Mouse (Mus musculus) T-helper 2 cell (primary cell): ENCODE data around the gene Ropn1l.

Experiments used
- in situ Hi-C: fragments of 300-600 bp; cut with MboI, MseI; formaldehyde crosslinking; loops from one replicate; pipeline ENCODE4 v1.15.1; 2025; ENCODE audit warnings: high pct_unique_total_duplicates

Ropn1l gene

DNA sequence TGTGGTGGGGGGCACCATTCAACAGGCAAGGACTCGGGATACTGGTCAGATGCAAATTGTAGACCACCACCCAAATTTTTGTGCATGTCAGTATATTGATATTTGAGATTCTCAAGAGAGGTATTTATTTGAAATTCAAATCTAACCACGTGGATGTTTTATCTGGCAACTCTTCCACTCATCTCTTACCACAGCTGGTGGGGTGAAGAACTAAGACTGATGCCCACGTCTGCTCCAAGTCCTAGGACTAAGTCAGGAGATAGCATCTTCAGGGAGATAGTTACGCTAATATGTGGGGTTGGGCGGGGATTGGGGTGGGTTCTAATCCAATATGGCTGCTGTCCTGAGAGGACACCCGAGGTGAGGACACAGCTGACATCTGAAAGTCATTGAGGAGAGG is 41.1 kb downstream of the Ropn1l start:
- in situ Hi-C loops = loop anchor here (10.0 kb wide), 1 partner anchor 88 kb away; no protein-coding TSS in a partner anchor

DNA sequence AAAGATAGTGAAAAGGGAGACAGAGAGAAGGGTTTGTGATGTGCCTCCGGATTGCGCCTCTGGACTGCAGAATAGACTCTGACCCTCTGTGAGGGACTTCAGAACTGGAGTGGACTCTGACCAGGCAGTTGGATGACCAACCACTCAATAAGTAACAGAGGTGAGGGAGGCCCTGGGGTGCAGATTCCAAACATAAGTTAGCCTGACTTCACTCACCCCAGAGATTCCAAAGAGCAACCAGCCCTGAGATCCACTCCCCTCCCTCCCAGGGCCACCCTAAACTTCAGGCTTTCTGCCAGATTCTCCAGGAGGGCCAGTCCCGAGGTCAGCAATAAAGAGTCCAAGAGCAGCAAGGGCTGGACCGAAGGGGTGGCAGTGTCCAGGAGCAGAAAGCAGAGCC is 46.0 kb downstream of the Ropn1l start:
- in situ Hi-C loops = no loop called here

DNA sequence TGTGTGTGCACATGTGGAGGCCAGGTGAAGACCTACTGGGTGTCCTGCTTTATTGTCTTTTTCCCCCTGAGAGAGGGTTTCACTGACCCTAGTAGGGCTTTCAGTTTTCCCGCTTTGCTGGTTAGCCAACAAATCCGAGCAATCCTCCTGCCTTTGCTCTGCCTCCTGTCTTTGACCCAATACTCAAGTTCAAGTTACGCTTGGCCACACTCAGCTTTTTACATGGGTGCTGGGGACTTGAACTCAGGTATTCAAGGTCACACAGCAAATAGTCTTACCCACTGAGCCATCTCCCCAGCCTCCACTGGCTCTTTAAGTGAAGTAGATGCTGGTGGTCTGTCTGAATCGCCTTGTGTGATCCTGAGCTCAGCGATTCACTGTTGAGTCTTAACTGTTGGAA is 46.7 kb downstream of the Ropn1l start:
- in situ Hi-C loops = no loop called here

DNA sequence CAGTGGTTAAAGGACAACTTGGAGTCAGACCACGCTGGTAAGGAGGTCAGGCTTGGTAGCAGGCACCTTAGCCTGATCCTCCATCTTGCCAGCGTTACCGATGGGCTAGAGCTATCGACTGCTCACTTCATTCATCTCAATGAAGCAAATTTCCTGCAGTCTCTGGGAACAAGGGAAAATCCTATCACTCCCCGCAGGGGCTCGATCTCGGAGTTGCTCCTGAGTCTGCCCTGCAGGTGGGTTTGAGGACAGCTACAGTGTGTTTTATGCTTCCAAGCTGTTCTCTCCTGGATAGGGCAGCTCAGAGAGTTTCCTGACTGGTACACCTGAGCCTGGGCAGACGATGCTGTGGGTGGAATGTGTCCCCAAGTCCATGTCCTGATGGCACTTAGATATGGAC is 49.2 kb downstream of the Ropn1l start:
- in situ Hi-C loops = no loop called here

DNA sequence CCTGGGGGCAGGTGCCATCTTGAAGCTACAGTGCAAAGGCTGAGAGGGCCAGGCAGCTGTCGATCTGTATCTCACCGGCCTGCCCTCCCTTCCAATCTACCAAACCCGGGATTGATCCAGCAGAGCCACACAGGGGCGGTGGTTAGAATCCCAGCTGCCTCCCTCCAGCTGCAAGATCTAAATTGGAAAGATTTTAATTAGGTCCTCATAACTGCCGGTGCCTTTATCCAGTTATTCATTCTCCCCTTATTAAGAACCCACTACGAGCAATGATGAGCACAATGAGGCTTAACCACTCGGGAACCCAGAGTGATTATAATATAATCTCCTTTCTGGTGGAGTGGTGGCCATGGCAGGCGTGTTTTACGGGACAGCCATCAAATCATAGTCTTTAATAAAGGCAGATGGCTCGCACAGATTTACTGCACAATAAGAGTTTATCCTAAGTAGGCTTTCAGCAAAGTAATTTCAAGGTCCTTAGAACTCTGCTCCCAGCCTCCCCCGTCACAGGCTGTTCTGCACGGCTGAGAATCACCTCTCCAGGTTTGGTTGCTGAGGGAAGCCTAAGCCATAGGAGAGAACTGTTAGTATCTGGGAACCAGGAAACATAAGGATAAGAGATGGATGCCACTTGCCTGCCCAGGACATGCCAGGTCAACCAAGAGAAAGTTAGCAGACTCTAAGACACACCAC is 51.2 kb downstream of the Ropn1l start:
- in situ Hi-C loops = no loop called here

DNA sequence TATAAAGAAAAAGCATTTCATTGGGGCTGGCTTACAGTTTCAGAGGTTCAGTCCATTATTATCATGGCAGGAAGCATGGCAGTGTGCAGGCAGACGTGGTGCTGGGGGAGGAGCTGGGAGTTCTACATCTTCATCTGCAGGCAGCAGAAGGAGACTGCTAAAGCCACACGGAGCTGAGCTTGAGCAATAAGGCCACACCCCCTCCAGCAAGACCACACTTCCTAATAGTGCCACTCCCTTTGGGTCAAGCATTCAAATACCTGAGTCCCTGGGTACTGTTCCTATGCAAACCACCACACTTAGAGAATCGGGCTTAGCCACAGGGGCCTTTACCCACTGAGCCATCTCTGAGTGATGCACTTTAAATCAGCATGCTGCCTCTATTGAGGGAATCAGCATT is 52.6 kb downstream of the Ropn1l start:
- in situ Hi-C loops = no loop called here

DNA sequence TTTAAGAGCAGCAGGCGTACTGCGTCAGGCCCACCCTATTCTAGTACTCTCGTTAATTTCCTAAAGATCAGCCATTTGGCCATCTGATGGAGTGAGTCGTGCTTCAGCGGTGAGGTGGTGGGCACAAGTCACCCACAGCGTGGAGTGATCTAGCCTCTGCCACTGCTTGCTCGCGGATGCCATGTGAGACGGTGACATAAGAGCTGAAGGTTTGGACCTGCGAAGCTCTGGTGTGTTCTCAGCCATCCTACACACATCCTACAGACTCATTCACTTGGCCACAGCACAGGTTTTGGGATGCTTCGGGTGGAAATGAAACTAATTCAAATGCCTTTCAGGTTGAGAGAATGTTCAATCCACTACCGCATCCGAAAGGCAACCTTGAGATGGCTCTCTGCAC is 54.8 kb downstream of the Ropn1l start:
- in situ Hi-C loops = no loop called here

DNA sequence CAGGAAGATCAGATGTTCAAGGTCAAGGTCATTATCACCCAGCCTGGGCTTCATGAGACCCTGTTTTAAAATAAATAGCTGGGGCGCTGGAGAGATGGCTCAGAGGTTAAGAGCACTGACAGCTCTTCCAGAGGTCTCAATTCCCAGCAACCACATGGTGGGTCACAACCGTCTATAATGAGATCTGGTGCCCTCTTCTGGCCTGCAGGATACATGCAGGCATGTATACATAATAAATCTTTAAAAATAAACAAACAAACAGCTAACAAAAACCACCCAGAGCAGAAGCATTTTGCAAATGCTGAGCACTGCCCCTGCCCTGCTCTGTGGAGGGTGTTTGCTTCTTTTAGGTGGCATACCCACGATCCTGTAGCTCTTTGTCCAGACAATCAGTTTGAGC is 56.2 kb downstream of the Ropn1l start:
- in situ Hi-C loops = no loop called here

DNA sequence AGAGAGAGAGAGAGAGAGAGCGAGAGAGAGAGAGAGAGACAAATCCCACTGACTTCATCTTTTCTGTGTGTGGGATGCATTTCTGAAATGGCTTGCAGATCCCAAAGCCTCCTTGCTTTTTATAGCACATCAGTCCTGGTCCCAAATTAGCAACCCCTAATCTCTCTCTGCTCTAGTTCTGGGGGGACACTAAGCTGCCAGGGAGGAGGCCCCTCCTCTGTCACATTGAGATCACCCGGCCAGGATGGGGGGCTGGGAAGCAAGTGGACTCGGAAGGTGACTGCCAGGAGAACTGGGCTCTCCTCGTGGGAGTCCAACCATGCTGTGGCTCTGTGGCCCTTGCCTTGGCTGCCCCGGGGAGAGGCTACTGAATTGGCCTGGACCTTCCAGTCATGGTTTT is 56.8 kb downstream of the Ropn1l start:
- in situ Hi-C loops = no loop called here

DNA sequence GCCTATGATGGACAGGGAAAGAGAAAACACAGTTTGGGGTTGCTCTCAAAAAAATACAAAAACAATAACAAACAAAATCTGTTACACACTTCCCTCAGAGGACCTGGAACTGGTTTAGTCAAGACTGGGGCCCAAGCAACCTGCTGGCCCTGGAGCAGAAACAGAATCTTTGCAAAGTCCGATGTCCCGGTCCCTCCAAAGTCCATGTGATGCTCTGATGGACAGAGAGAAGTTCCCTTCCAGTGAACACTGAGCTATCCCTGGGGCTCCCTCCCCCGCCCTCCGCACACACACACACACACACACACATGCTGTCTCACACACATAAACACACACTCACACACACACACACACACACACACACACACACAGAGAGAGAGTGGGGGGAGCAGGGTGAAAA is 57.6 kb downstream of the Ropn1l start:
- in situ Hi-C loops = no loop called here

DNA sequence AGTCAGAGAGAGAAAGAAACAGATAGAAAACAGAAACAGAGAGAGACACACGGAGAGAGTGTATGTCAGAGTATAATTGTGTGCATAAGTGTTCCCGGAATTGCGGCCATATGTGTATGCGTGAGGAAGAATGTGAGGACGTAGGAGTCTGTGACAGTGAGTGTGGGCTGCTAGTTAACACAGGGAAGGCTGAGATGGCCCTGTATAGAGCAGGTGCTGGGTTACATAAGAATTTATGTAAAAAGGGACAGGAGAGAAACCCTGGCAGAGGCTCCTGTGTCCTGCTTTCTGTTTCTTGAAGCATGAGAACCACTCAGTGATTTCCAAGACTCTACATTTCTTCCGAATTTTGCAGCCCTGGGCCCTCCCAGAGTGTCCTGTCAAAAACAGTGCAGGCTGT is 60.1 kb downstream of the Ropn1l start:
- in situ Hi-C loops = no loop called here

DNA sequence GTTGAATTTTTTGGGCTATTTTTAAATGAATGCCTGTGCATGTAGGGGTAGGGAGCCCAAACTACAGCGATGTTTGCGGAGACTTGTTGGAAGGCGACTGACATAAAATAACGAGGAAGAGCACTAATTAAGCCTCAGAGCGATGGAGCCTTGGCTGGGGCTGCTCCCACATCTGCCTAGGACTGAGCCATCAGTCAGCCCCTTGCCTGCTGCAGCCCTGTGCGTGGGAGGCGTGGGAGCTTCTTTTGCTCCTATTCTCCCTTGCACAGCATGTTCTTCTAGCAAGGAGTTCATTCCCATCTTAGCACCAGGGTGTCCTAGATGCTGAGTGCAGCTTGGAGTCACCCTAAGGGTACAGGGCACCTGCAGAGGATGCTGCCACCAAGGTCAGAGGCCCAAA is 60.8 kb downstream of the Ropn1l start:
- in situ Hi-C loops = no loop called here

DNA sequence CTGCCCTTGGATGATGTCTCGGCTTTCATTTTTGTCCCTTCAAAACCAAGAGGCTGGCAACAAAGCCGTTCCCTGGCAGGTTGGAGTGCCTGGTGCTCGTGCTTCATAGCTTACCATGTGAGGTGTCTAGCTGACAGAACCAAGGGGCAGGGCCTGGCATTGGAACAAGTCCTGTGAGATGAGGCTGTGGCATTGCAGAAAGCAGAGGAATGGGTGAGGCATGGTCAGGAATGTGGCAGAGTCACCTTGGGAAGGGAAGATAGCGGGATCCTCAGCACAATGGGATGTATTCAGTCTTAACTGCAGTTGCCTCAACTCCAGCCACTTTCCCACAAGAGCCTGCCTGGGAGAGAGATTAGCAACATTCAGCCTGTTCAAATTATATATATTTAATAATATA is 61.4 kb downstream of the Ropn1l start:
- in situ Hi-C loops = no loop called here
